Mouse (Mus musculus): ENCODE measurements around the gene Atad2b. TPM values are rescaled to one million over a fixed set of nuclear protein-coding genes. Genes with fewer than 3 reads are reported as not detected.
A peak's percentile ranks its signal among the peaks of the same experiment; 100 is the strongest.
"Not testable (repeated sequence)": the region's sequence is repeated elsewhere in the genome, so short reads cannot be mapped to it uniquely, and the experiment has no call there.

The Atad2b gene
- polyA plus RNA-seq, 1 experiment from 2014 or later, result 21.8 TPM

DNA sequence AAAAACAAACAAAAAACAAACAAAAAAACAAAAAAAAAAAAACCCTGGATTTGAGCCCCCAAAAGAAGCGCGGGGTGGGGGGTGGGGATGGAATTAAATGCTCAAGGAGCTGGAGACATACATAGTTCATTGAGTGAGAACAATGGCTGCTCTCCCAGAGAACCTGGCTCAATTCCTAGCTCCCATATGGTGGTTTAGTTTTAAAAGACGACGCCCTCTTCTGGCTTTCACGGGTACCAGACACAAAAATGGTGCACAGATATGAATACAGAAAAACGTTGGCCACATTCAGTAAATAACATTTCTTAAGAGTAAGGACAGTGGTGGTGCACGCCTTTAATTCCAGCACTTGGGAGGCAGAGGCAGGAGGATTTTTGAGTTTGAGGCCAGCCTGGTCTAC lies 11.2 kb upstream of the Atad2b start:
- Histone ChIP-seq H3K4me2 (replicated peaks; ENCODE audit: low read depth, low read length) (no peak overlapping the region), H3K4me3 (ENCODE audit: low read length) (no peak overlapping the region)

DNA sequence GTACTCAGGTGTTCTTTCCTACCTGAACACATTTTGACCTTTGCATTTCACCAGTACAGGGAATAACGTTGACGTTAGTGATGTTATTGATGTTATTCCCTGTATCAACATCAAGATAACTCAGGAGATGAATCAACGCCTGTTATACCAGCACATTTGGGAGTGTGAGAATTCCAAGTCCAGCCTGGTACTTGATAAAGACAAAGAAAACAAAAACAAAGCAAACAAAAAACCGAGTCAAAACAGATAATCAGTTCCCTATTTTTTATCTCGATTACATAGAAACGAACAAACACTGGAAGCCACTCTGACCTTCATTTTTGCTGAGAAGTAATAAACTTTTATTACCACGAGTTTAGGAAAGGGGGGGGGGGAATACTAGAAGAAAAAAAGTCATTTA lies 10.7 kb upstream of the Atad2b start:
- no peak for ATAC-seq (ENCODE audit: low FRiP score, low TSS enrichment)
- Histone ChIP-seq H3K27me3 (ENCODE audit: control insufficient read depth, insufficient read depth, low read length) (no peaks in the 10 kb centered on the region), H3K4me3 (ENCODE audit: low read length) (peak overlapping the region; percentile 69), H3K9me3 (ENCODE audit: control insufficient read depth, low read length) (no peaks in the 10 kb centered on the region), H3K4me2 (replicated peaks; ENCODE audit: low read depth, low read length) (peak overlapping the region; percentile 88), H3K9ac (ENCODE audit: low read depth, low read length) (peak overlapping the region; percentile 81; the same call in 1 of the 2 replicates), H3K36me3 (ENCODE audit: control insufficient read depth, insufficient read depth, low read length) (no peaks in the 10 kb centered on the region), H3K4me1 (ENCODE audit: control insufficient read depth, insufficient read depth, low read length) (no peaks in the 10 kb centered on the region), H3K27ac (ENCODE audit: low read depth, low read length) (no peak overlapping the region)
- WGBS, result 47% methylated on average over 7 of the region's 7 CpGs

More for the DNA sequence above, 11.2 kb upstream of the Atad2b start:
- ATAC-seq (ENCODE audit: low FRiP score, low TSS enrichment), result no peak
- H3K4me1 ChIP-seq (ENCODE audit: control insufficient read depth, insufficient read depth, low read length), result no peaks in the 10 kb centered on the region
- no peaks in the 10 kb centered on the region for H3K27me3 ChIP-seq (ENCODE audit: control insufficient read depth, insufficient read depth, low read length)
- no peaks in the 10 kb centered on the region for H3K36me3 ChIP-seq (ENCODE audit: control insufficient read depth, insufficient read depth, low read length)
- H3K27ac ChIP-seq (ENCODE audit: low read depth, low read length), result no peak overlapping the region
- H3K9ac ChIP-seq (ENCODE audit: low read depth, low read length), result no peak overlapping the region
- WGBS, result 82% methylated on average over 7 of the region's 7 CpGs
- no peaks in the 10 kb centered on the region for H3K9me3 ChIP-seq (ENCODE audit: control insufficient read depth, low read length)

- peak; percentile 96 for ATAC-seq (ENCODE audit: low FRiP score, low TSS enrichment)
- Histone ChIP-seq H3K36me3 (ENCODE audit: control insufficient read depth, insufficient read depth, low read length) (no peaks in the 10 kb centered on the region), H3K27me3 (ENCODE audit: control insufficient read depth, insufficient read depth, low read length) (no peaks in the 10 kb centered on the region), H3K4me3 (ENCODE audit: low read length) (peak within 1 kb of the TSS; percentile 69), H3K9me3 (ENCODE audit: control insufficient read depth, low read length) (no peaks in the 10 kb centered on the region), H3K4me2 (replicated peaks; ENCODE audit: low read depth, low read length) (peak within 1 kb of the TSS; percentile 88), H3K4me1 (ENCODE audit: control insufficient read depth, insufficient read depth, low read length) (no peaks in the 10 kb centered on the region), H3K27ac (ENCODE audit: low read depth, low read length) (peak within 1 kb of the TSS; percentile 59), H3K9ac (ENCODE audit: low read depth, low read length) (peak within 1 kb of the TSS; percentile 81)
- WGBS, result under 1% methylated on average over 112 of the region's 125 CpGs
Observed at GRCm38 (mm10) chr12:4906951-4907906, 9.9 kb upstream of the Atad2b start, which contains the start of gene Ubxn2a. Gene Ubxn2a, minus strand, starts transcription at chr12:4907705.

- Histone ChIP-seq H3K36me3 (ENCODE audit: control insufficient read depth, insufficient read depth, low read length) (no peaks in the 10 kb centered on the region), H3K4me1 (ENCODE audit: control insufficient read depth, insufficient read depth, low read length) (no peaks in the 10 kb centered on the region), H3K9ac (ENCODE audit: low read depth, low read length) (no peak overlapping the region), H3K4me2 (replicated peaks; ENCODE audit: low read depth, low read length) (no peak overlapping the region), H3K27me3 (ENCODE audit: control insufficient read depth, insufficient read depth, low read length) (no peaks in the 10 kb centered on the region), H3K27ac (ENCODE audit: low read depth, low read length) (no peak overlapping the region), H3K9me3 (ENCODE audit: control insufficient read depth, low read length) (no peaks in the 10 kb centered on the region), H3K4me3 (ENCODE audit: low read length) (no peak overlapping the region; the same call in 1 of the 2 replicates)
- 89% methylated on average over 7 of the region's 7 CpGs for WGBS
- ATAC-seq (ENCODE audit: low FRiP score, low TSS enrichment), result no peak
Observed at GRCm38 (mm10) chr12:4908391-4908790, 8.8 kb upstream of the Atad2b start.

GRCm38 (mm10) chr12:4910496-4910895 lies 6.7 kb upstream of the Atad2b start:
- WGBS, result 91% methylated on average over 1 of the region's 1 CpGs
- not testable (repeated sequence) for H3K9me3 ChIP-seq (ENCODE audit: control insufficient read depth, low read length); H3K27ac ChIP-seq (ENCODE audit: low read depth, low read length); ATAC-seq (ENCODE audit: low FRiP score, low TSS enrichment); H3K9ac ChIP-seq (ENCODE audit: low read depth, low read length); H3K36me3 ChIP-seq (ENCODE audit: control insufficient read depth, insufficient read depth, low read length); H3K4me1 ChIP-seq (ENCODE audit: control insufficient read depth, insufficient read depth, low read length); H3K27me3 ChIP-seq (ENCODE audit: control insufficient read depth, insufficient read depth, low read length); H3K4me2 ChIP-seq (replicated peaks; ENCODE audit: low read depth, low read length); H3K4me3 ChIP-seq (ENCODE audit: low read length)

DNA sequence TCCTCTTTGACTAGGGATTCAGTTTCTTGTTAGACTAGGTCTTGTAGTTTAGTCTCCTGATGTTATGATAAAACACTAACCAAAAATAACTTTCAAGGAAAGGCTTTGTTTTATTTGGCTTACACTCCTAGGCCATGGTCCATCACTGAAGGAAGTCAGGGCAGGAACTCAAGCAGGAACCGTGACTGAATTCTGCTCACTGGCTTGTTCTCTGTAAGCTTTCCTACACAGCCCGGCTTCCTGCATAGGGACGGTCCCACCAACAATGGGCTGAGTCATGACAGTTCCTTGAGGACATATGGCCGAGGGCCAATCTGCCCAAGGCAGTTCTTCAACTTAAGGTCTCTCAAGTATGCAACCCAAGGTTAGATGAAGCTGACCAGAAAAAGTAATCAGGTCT lies 5.4 kb upstream of the Atad2b start:
- Histone ChIP-seq H3K4me3 (ENCODE audit: low read length) (no peak overlapping the region), H3K27me3 (ENCODE audit: control insufficient read depth, insufficient read depth, low read length) (no peaks in the 10 kb centered on the region), H3K4me1 (ENCODE audit: control insufficient read depth, insufficient read depth, low read length) (no peaks in the 10 kb centered on the region), H3K9ac (ENCODE audit: low read depth, low read length) (no peak overlapping the region), H3K36me3 (ENCODE audit: control insufficient read depth, insufficient read depth, low read length) (no peaks in the 10 kb centered on the region), H3K4me2 (replicated peaks; ENCODE audit: low read depth, low read length) (no peak overlapping the region), H3K9me3 (ENCODE audit: control insufficient read depth, low read length) (no peaks in the 10 kb centered on the region), H3K27ac (ENCODE audit: low read depth, low read length) (no peak overlapping the region)
- WGBS, result 67% methylated on average over 4 of the region's 4 CpGs
- no peak for ATAC-seq (ENCODE audit: low FRiP score, low TSS enrichment)

- no peak for ATAC-seq (ENCODE audit: low FRiP score, low TSS enrichment)
- 64% methylated on average over 3 of the region's 3 CpGs for WGBS
- H3K9me3 ChIP-seq (ENCODE audit: control insufficient read depth, low read length), result no peaks in the 10 kb centered on the region
- no peak overlapping the region for H3K9ac ChIP-seq (ENCODE audit: low read depth, low read length)
- H3K4me2 ChIP-seq (replicated peaks; ENCODE audit: low read depth, low read length), result no peak overlapping the region
- H3K27me3 ChIP-seq (ENCODE audit: control insufficient read depth, insufficient read depth, low read length), result no peaks in the 10 kb centered on the region
- H3K4me1 ChIP-seq (ENCODE audit: control insufficient read depth, insufficient read depth, low read length), result no peaks in the 10 kb centered on the region
- H3K27ac ChIP-seq (ENCODE audit: low read depth, low read length), result no peak overlapping the region
- no peak overlapping the region for H3K4me3 ChIP-seq (ENCODE audit: low read length)
- no peaks in the 10 kb centered on the region for H3K36me3 ChIP-seq (ENCODE audit: control insufficient read depth, insufficient read depth, low read length)
Observed at GRCm38 (mm10) chr12:4914441-4914840, 2.7 kb upstream of the Atad2b start.

GRCm38 (mm10) chr12:4914944-4915343 lies 2.2 kb upstream of the Atad2b start:
- no peaks in the 10 kb centered on the region for H3K27me3 ChIP-seq (ENCODE audit: control insufficient read depth, insufficient read depth, low read length)
- H3K4me2 ChIP-seq (replicated peaks; ENCODE audit: low read depth, low read length), result no peak overlapping the region
- no peaks in the 10 kb centered on the region for H3K9me3 ChIP-seq (ENCODE audit: control insufficient read depth, low read length)
- H3K4me3 ChIP-seq (ENCODE audit: low read length), result no peak overlapping the region
- H3K4me1 ChIP-seq (ENCODE audit: control insufficient read depth, insufficient read depth, low read length), result no peaks in the 10 kb centered on the region
- no peak overlapping the region for H3K9ac ChIP-seq (ENCODE audit: low read depth, low read length)
- H3K36me3 ChIP-seq (ENCODE audit: control insufficient read depth, insufficient read depth, low read length), result no peaks in the 10 kb centered on the region
- WGBS, result 87% methylated on average over 3 of the region's 3 CpGs
- no peak for ATAC-seq (ENCODE audit: low FRiP score, low TSS enrichment)
- H3K27ac ChIP-seq (ENCODE audit: low read depth, low read length), result no peak overlapping the region

All from kidney, embryonic 14.5 days (tissue).